Mouse (Mus musculus): Measurements from ENCODE around the gene Fads3. TPM values are rescaled to one million over a fixed set of nuclear protein-coding genes. Genes with fewer than 3 reads are reported as not detected.

Gene Fads3
- total and polyA plus RNA-seq, 2 experiments from 2014 or later: 29.4 to 45.6 TPM

DNA sequence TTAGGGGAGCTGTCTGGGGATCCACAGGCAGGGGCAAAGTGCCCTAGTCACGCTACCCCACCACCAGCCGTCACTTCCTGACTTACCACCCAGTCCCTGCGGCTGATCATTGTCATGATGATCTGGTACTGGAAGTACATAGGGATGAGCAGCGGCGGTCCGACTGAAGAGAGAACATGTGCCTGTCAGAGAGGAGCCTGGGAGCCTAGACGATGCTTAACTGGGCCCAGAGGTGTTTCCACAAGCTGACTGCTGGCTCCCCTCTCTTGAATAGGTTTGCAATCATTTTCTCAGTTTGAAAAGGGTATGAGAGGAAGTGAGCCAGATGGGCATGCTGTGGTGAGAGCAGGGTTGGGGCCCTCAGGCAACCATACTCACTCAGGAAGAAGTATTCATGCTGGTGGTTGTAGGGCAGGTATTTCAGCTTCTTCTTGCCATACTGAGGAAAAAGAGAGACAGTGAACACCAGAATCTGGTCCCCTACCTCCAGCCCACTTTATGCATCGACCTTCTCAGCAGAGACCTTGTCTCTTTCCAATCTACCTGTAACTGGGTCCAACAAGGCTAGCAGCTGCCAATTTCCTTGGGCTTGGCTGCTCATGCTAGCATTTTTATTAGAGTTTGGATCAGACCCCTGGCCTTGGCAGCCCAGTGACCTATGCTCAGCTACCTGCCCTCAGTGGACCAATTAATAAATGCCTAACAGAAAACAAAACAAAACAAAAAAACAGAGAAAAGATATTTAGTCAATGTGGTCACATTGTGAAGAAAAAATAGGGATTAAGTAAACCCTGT lies 29.0 kb downstream of the Fads3 start:
- Histone ChIP-seq H3K4me2 (ENCODE audit: low read depth) (no peak overlapping the region), H3K27ac (ENCODE audit: low read depth, low read length) (peak overlapping the region; percentile 5; the same call in 1 of the 2 replicates), H3K27me3 (ENCODE audit: insufficient read depth, low read length) (no peaks in the 10 kb centered on the region), H3K4me1 (ENCODE audit: insufficient read depth) (no peaks in the 10 kb centered on the region), H3K4me3 (ENCODE audit: low read depth, low read length) (no peak overlapping the region), H3K36me3 (ENCODE audit: insufficient read depth) (peaks cover 91% of the 10 kb centered on the region), H3K9ac (no peak overlapping the region), H3K9me3 (ENCODE audit: low read length) (no peaks in the 10 kb centered on the region)
- DNase-seq (no peak), ATAC-seq (no peak)
- TF ChIP-seq CTCF (IDR thresholded peaks at IDR 0.05; ENCODE audit: low read depth): no peak
- 83% methylated on average over 8 of the region's 8 CpGs for whole genome bisulfite sequencing

DNA sequence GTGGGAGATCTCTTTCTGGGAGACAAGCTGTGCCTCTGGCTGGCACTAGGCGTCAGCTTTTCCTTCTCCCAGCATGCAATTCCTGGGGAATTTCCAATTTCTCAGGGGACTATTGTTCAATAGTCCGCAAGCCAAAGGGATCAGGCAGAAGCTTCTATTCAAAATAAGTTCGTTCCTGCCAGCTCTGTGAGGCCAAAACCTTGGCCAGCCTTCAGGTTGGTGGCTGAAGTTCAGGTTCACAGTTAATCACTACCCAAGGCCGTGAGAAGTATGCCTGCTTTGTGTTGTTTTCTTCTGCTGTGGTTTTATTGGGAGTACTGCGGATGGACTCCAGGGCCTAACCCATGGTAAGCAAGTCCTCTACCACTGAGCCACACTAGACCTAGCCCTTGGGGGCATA lies 29.8 kb downstream of the Fads3 start:
- no peak overlapping the region for H3K4me3 ChIP-seq (ENCODE audit: low read depth, low read length)
- H3K4me1 ChIP-seq (ENCODE audit: insufficient read depth): no peaks in the 10 kb centered on the region
- WGBS: 37% methylated on average over 5 of the region's 5 CpGs
- H3K27me3 ChIP-seq (ENCODE audit: insufficient read depth, low read length): no peaks in the 10 kb centered on the region
- H3K27ac ChIP-seq (ENCODE audit: low read depth, low read length): peak overlapping the region; percentile 59
- H3K4me2 ChIP-seq (ENCODE audit: low read depth): no peak overlapping the region
- ATAC-seq: peak; percentile 63
- peak; percentile 77 for DNase-seq
- peaks cover 91% of the 10 kb centered on the region for H3K36me3 ChIP-seq (ENCODE audit: insufficient read depth)
- no peak for TF ChIP-seq CTCF (IDR thresholded peaks at IDR 0.05; ENCODE audit: low read depth)
- H3K9ac ChIP-seq: 0 out of 2 replicates have a peak overlapping the region, but pooled peaks have one; percentile 6
- no peaks in the 10 kb centered on the region for H3K9me3 ChIP-seq (ENCODE audit: low read length)

DNA sequence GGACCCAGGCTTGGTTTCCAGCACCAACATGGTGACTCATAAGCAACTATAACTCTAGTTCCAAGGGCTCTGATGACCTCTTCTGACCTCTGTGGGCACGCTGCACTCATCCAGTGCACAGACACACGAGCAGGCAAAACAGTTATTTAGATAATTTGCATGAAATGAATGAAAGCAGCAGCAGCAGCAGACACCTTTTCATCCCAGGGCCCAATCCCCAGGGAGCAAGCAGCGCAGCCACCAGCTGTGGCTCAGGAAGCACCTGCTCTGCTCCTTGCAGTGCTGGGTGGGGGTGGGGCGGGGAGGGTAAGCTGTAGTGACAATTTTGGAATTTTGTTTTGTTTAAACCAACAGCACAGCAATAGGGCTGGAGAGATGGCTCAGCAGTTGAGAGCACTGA lies 30.5 kb downstream of the Fads3 start:
- WGBS: 49% methylated on average over 4 of the region's 4 CpGs
- peaks cover 91% of the 10 kb centered on the region for H3K36me3 ChIP-seq (ENCODE audit: insufficient read depth)
- peak overlapping the region; percentile 59 for H3K27ac ChIP-seq (ENCODE audit: low read depth, low read length)
- no peak for DNase-seq
- H3K4me2 ChIP-seq (ENCODE audit: low read depth): no peak overlapping the region
- peak; percentile 7; the same call in 1 of the 2 replicates for ATAC-seq
- H3K9ac ChIP-seq: no peak overlapping the region
- no peaks in the 10 kb centered on the region for H3K4me1 ChIP-seq (ENCODE audit: insufficient read depth)
- H3K4me3 ChIP-seq (ENCODE audit: low read depth, low read length): no peak overlapping the region
- no peaks in the 10 kb centered on the region for H3K27me3 ChIP-seq (ENCODE audit: insufficient read depth, low read length)
- no peaks in the 10 kb centered on the region for H3K9me3 ChIP-seq (ENCODE audit: low read length)
- no peak for TF ChIP-seq CTCF (IDR thresholded peaks at IDR 0.05; ENCODE audit: low read depth)

- DNase-seq (no peak), ATAC-seq (no peak)
- no peaks in the 10 kb centered on the region for H3K4me1 ChIP-seq (ENCODE audit: insufficient read depth)
- H3K27ac ChIP-seq (ENCODE audit: low read depth, low read length): no peak overlapping the region
- H3K9ac ChIP-seq: no peak overlapping the region
- no peak overlapping the region for H3K4me3 ChIP-seq (ENCODE audit: low read depth, low read length)
- no peak for TF ChIP-seq CTCF (IDR thresholded peaks at IDR 0.05; ENCODE audit: low read depth)
- H3K9me3 ChIP-seq (ENCODE audit: low read length): no peaks in the 10 kb centered on the region
- H3K27me3 ChIP-seq (ENCODE audit: insufficient read depth, low read length): no peaks in the 10 kb centered on the region
- no peak overlapping the region for H3K4me2 ChIP-seq (ENCODE audit: low read depth)
- peaks cover 90% of the 10 kb centered on the region for H3K36me3 ChIP-seq (ENCODE audit: insufficient read depth)
- 92% methylated on average over 5 of the region's 5 CpGs for WGBS
Measured at GRCm38 (mm10) chr19:10073145-10073544, 31.8 kb downstream of the Fads3 start.

- DNase-seq (no peak), ATAC-seq (peak; percentile 38; the same call in 1 of the 2 replicates)
- H3K4me3 ChIP-seq (ENCODE audit: low read depth, low read length): no peak overlapping the region
- H3K27me3 ChIP-seq (ENCODE audit: insufficient read depth, low read length): no peaks in the 10 kb centered on the region
- peaks cover 98% of the 10 kb centered on the region for H3K36me3 ChIP-seq (ENCODE audit: insufficient read depth)
- WGBS: 80% methylated on average over 6 of the region's 6 CpGs
- H3K4me1 ChIP-seq (ENCODE audit: insufficient read depth): no peaks in the 10 kb centered on the region
- H3K4me2 ChIP-seq (ENCODE audit: low read depth): no peak overlapping the region
- no peak overlapping the region for H3K27ac ChIP-seq (ENCODE audit: low read depth, low read length)
- H3K9ac ChIP-seq: no peak overlapping the region
- no peak for TF ChIP-seq CTCF (IDR thresholded peaks at IDR 0.05; ENCODE audit: low read depth)
- H3K9me3 ChIP-seq (ENCODE audit: low read length): no peaks in the 10 kb centered on the region
Measured at GRCm38 (mm10) chr19:10078392-10078791, 37.0 kb downstream of the Fads3 start.

- DNase-seq (no peak), ATAC-seq (no peak)
- 98% methylated on average over 7 of the region's 7 CpGs for WGBS
- Histone ChIP-seq H3K9me3 (ENCODE audit: low read length) (no peaks in the 10 kb centered on the region), H3K9ac (no peak overlapping the region), H3K27ac (ENCODE audit: low read depth, low read length) (no peak overlapping the region), H3K27me3 (ENCODE audit: insufficient read depth, low read length) (no peaks in the 10 kb centered on the region), H3K4me3 (ENCODE audit: low read depth, low read length) (no peak overlapping the region), H3K36me3 (ENCODE audit: insufficient read depth) (peaks cover 88% of the 10 kb centered on the region), H3K4me1 (ENCODE audit: insufficient read depth) (no peaks in the 10 kb centered on the region), H3K4me2 (ENCODE audit: low read depth) (no peak overlapping the region)
- no peak for TF ChIP-seq CTCF (IDR thresholded peaks at IDR 0.05; ENCODE audit: low read depth)
Measured at GRCm38 (mm10) chr19:10080384-10080783, 39.0 kb downstream of the Fads3 start.

DNA sequence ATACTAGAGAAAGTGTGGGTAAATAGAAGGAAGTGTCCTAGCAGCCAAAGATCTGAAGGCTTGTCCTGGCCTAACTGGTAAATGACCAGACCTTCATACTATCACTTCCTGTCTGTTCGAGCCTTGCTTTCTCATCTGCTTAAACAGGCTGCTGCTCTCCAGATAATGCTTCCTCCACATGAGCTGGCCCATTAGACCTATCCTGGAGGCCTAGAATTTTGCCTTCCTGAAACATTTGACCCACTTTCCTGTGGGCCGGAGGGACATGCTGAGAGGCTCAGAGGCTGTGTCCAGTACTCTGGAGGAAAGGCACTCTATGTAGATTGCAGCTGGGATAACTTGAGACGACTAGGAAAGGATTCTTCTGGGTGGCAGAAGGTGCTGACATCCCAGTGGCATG lies 40.7 kb downstream of the Fads3 start:
- Histone ChIP-seq H3K9me3 (ENCODE audit: low read length) (no peaks in the 10 kb centered on the region), H3K36me3 (ENCODE audit: insufficient read depth) (peaks cover 89% of the 10 kb centered on the region), H3K4me1 (ENCODE audit: insufficient read depth) (no peaks in the 10 kb centered on the region), H3K27ac (ENCODE audit: low read depth, low read length) (no peak overlapping the region), H3K27me3 (ENCODE audit: insufficient read depth, low read length) (no peaks in the 10 kb centered on the region), H3K4me3 (ENCODE audit: low read depth, low read length) (no peak overlapping the region), H3K4me2 (ENCODE audit: low read depth) (no peak overlapping the region), H3K9ac (no peak overlapping the region)
- 81% methylated on average over 3 of the region's 3 CpGs for WGBS
- ATAC-seq (no peak), DNase-seq (no peak)
- TF ChIP-seq CTCF (IDR thresholded peaks at IDR 0.05; ENCODE audit: low read depth): no peak

Measured in forebrain, postnatal 0 days (tissue).